Mouse (Mus musculus): ENCODE results near the gene Gm17428. TPM values are rescaled to one million over a fixed set of nuclear protein-coding genes. Genes with fewer than 3 reads are reported as not detected.

The Gm17428 gene
- total and polyA plus RNA-seq, 3 experiments = not detected

GRCm38 (mm10) chr14:54965631-54966030, 11.1 kb upstream of the Gm17428 start:
- H3K9me3 ChIP-seq (replicated peaks; ENCODE audit: low read length) = peaks cover 2% of the 10 kb centered on the region
- TF ChIP-seq EP300 (IDR thresholded peaks at IDR 0.05; ENCODE audit: low read length) (no peak), SIN3A (IDR thresholded peaks at IDR 0.05; ENCODE audit: low read length) (no peak), JUN (IDR thresholded peaks at IDR 0.05; ENCODE audit: insufficient read depth, low read depth, low read length) (no peak), HCFC1 (IDR thresholded peaks at IDR 0.05; ENCODE audit: low read depth, low read length) (no peak), PAX5 (IDR thresholded peaks at IDR 0.05; ENCODE audit: low read length) (no peak), MXI1 (IDR thresholded peaks at IDR 0.05; ENCODE audit: low read depth, low read length) (no peak), MAX (IDR thresholded peaks at IDR 0.05; ENCODE audit: low read length) (no peak), MEF2A (IDR thresholded peaks at IDR 0.05; ENCODE audit: borderline replicate concordance, low read depth, low read length) (no peak), ZMIZ1 (IDR thresholded peaks at IDR 0.05; ENCODE audit: low read depth, low read length) (no peak), KAT2A (IDR thresholded peaks at IDR 0.05; ENCODE audit: insufficient replicate concordance, low read length) (no peak), ETS1 (conservative IDR thresholded peaks at IDR 0.05; ENCODE audit: low read depth, low read length) (no peak), GABPA (IDR thresholded peaks at IDR 0.05; ENCODE audit: insufficient replicate concordance, low read depth, low read length) (no peak), USF1 (IDR thresholded peaks at IDR 0.05; ENCODE audit: low read depth, low read length) (no peak), MAZ (IDR thresholded peaks at IDR 0.05; ENCODE audit: low read depth, low read length) (no peak), ZC3H11A (IDR thresholded peaks at IDR 0.05; ENCODE audit: low read depth, low read length) (no peak), ZNF384 (IDR thresholded peaks at IDR 0.05; ENCODE audit: low read depth, low read length) (no peak), TCF12 (IDR thresholded peaks at IDR 0.05; ENCODE audit: low read depth, low read length) (no peak), CHD1 (IDR thresholded peaks at IDR 0.05; ENCODE audit: low read depth, low read length) (no peak)
- no peak overlapping the region for H3K9ac ChIP-seq (ENCODE audit: insufficient read depth, low read depth)
- in situ Hi-C loops (cut with MboI; ENCODE audit: low pct_ligation_motif_present, low pct_unique_long_range_greater_than_20kb, low sequenced_read_pairs) = no loop called here
- DNase-seq (ENCODE audit: extremely low read depth) = no peak
- no peak overlapping the region for H3K27ac ChIP-seq (ENCODE audit: insufficient read depth, low read depth)
- no peak overlapping the region for H3K4me2 ChIP-seq (ENCODE audit: insufficient read depth, low read depth, poor library complexity, severe bottlenecking)
- H3K27me3 ChIP-seq (replicated peaks) = peaks cover 77% of the 10 kb centered on the region
- peaks cover 4 to 20% of the 10 kb centered on the region in 2 experiments; a peak in 2 of 4 replicates for H3K4me1 ChIP-seq (ENCODE audit: control insufficient read depth in 1 of 2, insufficient read depth in 2 of 2)
- no peaks in the 10 kb centered on the region for H3K36me3 ChIP-seq (replicated peaks in 1 of 2; ENCODE audit: control insufficient read depth in 1 of 2, insufficient read depth in 1 of 2, low read length in 1 of 2)
- H3K79me2 ChIP-seq (replicated peaks; ENCODE audit: control insufficient read depth, extremely low read depth, insufficient read depth, poor library complexity, severe bottlenecking) = no peaks in the 10 kb centered on the region
- H3K4me3 ChIP-seq (replicated peaks in 1 of 3; ENCODE audit: low read depth in 2 of 3, low read length in 2 of 3, poor library complexity in 1 of 3) = no peak overlapping the region
- dilution Hi-C loops (cut with MboI; ENCODE audit: extremely low pct_ligation_motif_present, extremely low pct_unique_long_range_greater_than_20kb, low sequenced_read_pairs) = no loop called here

GRCm38 (mm10) chr14:54966320-54966977, 10.3 kb upstream of the Gm17428 start, which contains the start of gene Myh6:
Myh6 (minus strand) TSS chr14:54966927.
- no peak within 1 kb of the TSS for H3K27ac ChIP-seq (ENCODE audit: insufficient read depth, low read depth)
- peaks cover 81% of the 10 kb centered on the region for H3K27me3 ChIP-seq (replicated peaks)
- dilution Hi-C loops (cut with MboI; ENCODE audit: extremely low pct_ligation_motif_present, extremely low pct_unique_long_range_greater_than_20kb, low sequenced_read_pairs) (no loop called here), in situ Hi-C loops (cut with MboI; ENCODE audit: low pct_ligation_motif_present, low pct_unique_long_range_greater_than_20kb, low sequenced_read_pairs) (no loop called here)
- H3K9ac ChIP-seq (ENCODE audit: insufficient read depth, low read depth) = no peak within 1 kb of the TSS
- TF ChIP-seq EP300 (IDR thresholded peaks at IDR 0.05; ENCODE audit: low read length) (no peak), NELFE (IDR thresholded peaks at IDR 0.05; ENCODE audit: low read depth, low read length) (no peak), ETS1 (conservative IDR thresholded peaks at IDR 0.05; ENCODE audit: low read depth, low read length) (no peak), ZMIZ1 (IDR thresholded peaks at IDR 0.05; ENCODE audit: low read depth, low read length) (no peak), KAT2A (IDR thresholded peaks at IDR 0.05; ENCODE audit: insufficient replicate concordance, low read length) (no peak), ZKSCAN1 (IDR thresholded peaks at IDR 0.05; ENCODE audit: borderline replicate concordance, low read depth, low read length) (no peak), SIN3A (IDR thresholded peaks at IDR 0.05; ENCODE audit: low read length) (no peak), CHD2 (IDR thresholded peaks at IDR 0.05; ENCODE audit: low read length) (no peak), ZNF384 (IDR thresholded peaks at IDR 0.05; ENCODE audit: low read depth, low read length) (no peak), E2F4 (IDR thresholded peaks at IDR 0.05; ENCODE audit: insufficient replicate concordance, low read depth, low read length) (no peak), RAD21 (IDR thresholded peaks at IDR 0.05; ENCODE audit: low read depth, low read length) (no peak), MXI1 (IDR thresholded peaks at IDR 0.05; ENCODE audit: low read depth, low read length) (no peak), MAX (IDR thresholded peaks at IDR 0.05; ENCODE audit: low read length) (no peak), TCF12 (IDR thresholded peaks at IDR 0.05; ENCODE audit: low read depth, low read length) (no peak), MYC (IDR thresholded peaks at IDR 0.05; ENCODE audit: low read depth, low read length) (no peak), HCFC1 (IDR thresholded peaks at IDR 0.05; ENCODE audit: low read depth, low read length) (no peak), SMC3 (IDR thresholded peaks at IDR 0.05; ENCODE audit: low read depth, low read length) (no peak), USF1 (IDR thresholded peaks at IDR 0.05; ENCODE audit: low read depth, low read length) (no peak), PAX5 (IDR thresholded peaks at IDR 0.05; ENCODE audit: low read length) (no peak)
- H3K4me2 ChIP-seq (ENCODE audit: insufficient read depth, low read depth, poor library complexity, severe bottlenecking) = no peak within 1 kb of the TSS
- no peak within 1 kb of the TSS for H3K4me3 ChIP-seq (replicated peaks in 1 of 3; ENCODE audit: low read depth in 2 of 3, low read length in 2 of 3, poor library complexity in 1 of 3)
- H3K36me3 ChIP-seq (replicated peaks in 1 of 2; ENCODE audit: control insufficient read depth in 1 of 2, insufficient read depth in 1 of 2, low read length in 1 of 2) = no peaks in the 10 kb centered on the region
- DNase-seq (ENCODE audit: extremely low read depth) = no peak
- peaks cover 0 to 15% of the 10 kb centered on the region in 2 experiments; a peak in 1 of 4 replicates for H3K4me1 ChIP-seq (ENCODE audit: control insufficient read depth in 1 of 2, insufficient read depth in 2 of 2)
- H3K79me2 ChIP-seq (replicated peaks; ENCODE audit: control insufficient read depth, extremely low read depth, insufficient read depth, poor library complexity, severe bottlenecking) = no peaks in the 10 kb centered on the region
- peaks cover 2% of the 10 kb centered on the region for H3K9me3 ChIP-seq (replicated peaks; ENCODE audit: low read length)

Data from CH12.LX (cell line).